Mouse (Mus musculus) testis, adult 2 months (tissue): Measurements from ENCODE around the gene Gm20489.

ENCODE experiments used
- CTCF ChIP-seq: fragments of 200-500 bp; IDR thresholded peaks from 2 replicates; pipeline ENCODE4 v1.5.1; 2012; ENCODE audit warnings: low read depth, mild to moderate bottlenecking, inconsistent platforms, low read length, moderate library complexity; ENCODE audit not compliant: control insufficient read depth, insufficient read depth, insufficient replicate concordance
- POLR2A ChIP-seq: fragments of 200-500 bp; IDR thresholded peaks from 2 replicates; pipeline ENCODE4 v1.6.1; 2012; ENCODE audit warnings: low read depth, mild to moderate bottlenecking, inconsistent platforms, low read length, moderate library complexity; ENCODE audit not compliant: control insufficient read depth

- TF ChIP-seq POLR2A (no peak), CTCF (no peak)
Observed at GRCm38 (mm10) chrX:101309299-101309698, 40.5 kb upstream of the Gm20489 start.
